Mouse (Mus musculus): Measurements from ENCODE around the gene D1Pas1.

The D1Pas1 gene

GRCm38 (mm10) chr1:186986506-186986905 lies 19.3 kb downstream of the D1Pas1 start:
- DNase-seq (ENCODE audit: low read depth, low spot score): no peak

GRCm38 (mm10) chr1:186988281-186988682 lies 21.1 kb downstream of the D1Pas1 start:
- DNase-seq (ENCODE audit: low read depth, low spot score): no peak

GRCm38 (mm10) chr1:186988822-186989221 lies 21.6 kb downstream of the D1Pas1 start:
- DNase-seq (ENCODE audit: low read depth, low spot score): no peak

GRCm38 (mm10) chr1:186991473-186991872 lies 24.3 kb downstream of the D1Pas1 start:
- no peak for DNase-seq (ENCODE audit: low read depth, low spot score)

- no peak for DNase-seq (ENCODE audit: low read depth, low spot score)
Measured at GRCm38 (mm10) chr1:186992113-186992512, 24.9 kb downstream of the D1Pas1 start.

- no peak for DNase-seq (ENCODE audit: low read depth, low spot score)
Measured at GRCm38 (mm10) chr1:186997596-186998304, 30.5 kb downstream of the D1Pas1 start.

- DNase-seq (ENCODE audit: low read depth, low spot score): no peak
Measured at GRCm38 (mm10) chr1:187003441-187003861, 36.2 kb downstream of the D1Pas1 start.

GRCm38 (mm10) chr1:187004306-187004705 lies 37.1 kb downstream of the D1Pas1 start:
- no peak for DNase-seq (ENCODE audit: low read depth, low spot score)

GRCm38 (mm10) chr1:187006227-187006925 lies 39.2 kb downstream of the D1Pas1 start:
- no peak for DNase-seq (ENCODE audit: low read depth, low spot score)

- DNase-seq (ENCODE audit: low read depth, low spot score): no peak
Measured at GRCm38 (mm10) chr1:187008236-187008635, 41.0 kb downstream of the D1Pas1 start.

GRCm38 (mm10) chr1:187010071-187010470 lies 42.9 kb downstream of the D1Pas1 start:
- no peak for DNase-seq (ENCODE audit: low read depth, low spot score)

- no peak for DNase-seq (ENCODE audit: low read depth, low spot score)
Measured at GRCm38 (mm10) chr1:187011601-187012000, 44.4 kb downstream of the D1Pas1 start.

- DNase-seq (ENCODE audit: low read depth, low spot score): no peak
Measured at GRCm38 (mm10) chr1:187014141-187014540, 46.9 kb downstream of the D1Pas1 start.

GRCm38 (mm10) chr1:187015673-187016072 lies 48.5 kb downstream of the D1Pas1 start:
- no peak for DNase-seq (ENCODE audit: low read depth, low spot score)

- no peak for DNase-seq (ENCODE audit: low read depth, low spot score)
Measured at GRCm38 (mm10) chr1:187016116-187016515, 48.9 kb downstream of the D1Pas1 start.

- DNase-seq (ENCODE audit: low read depth, low spot score): no peak
Measured at GRCm38 (mm10) chr1:187020011-187020410, 52.8 kb downstream of the D1Pas1 start.

Data from embryo, embryonic 11.5 days (tissue).